20 mouse cellular contexts compared by ENCODE assay signal in the genomic region with DNA sequence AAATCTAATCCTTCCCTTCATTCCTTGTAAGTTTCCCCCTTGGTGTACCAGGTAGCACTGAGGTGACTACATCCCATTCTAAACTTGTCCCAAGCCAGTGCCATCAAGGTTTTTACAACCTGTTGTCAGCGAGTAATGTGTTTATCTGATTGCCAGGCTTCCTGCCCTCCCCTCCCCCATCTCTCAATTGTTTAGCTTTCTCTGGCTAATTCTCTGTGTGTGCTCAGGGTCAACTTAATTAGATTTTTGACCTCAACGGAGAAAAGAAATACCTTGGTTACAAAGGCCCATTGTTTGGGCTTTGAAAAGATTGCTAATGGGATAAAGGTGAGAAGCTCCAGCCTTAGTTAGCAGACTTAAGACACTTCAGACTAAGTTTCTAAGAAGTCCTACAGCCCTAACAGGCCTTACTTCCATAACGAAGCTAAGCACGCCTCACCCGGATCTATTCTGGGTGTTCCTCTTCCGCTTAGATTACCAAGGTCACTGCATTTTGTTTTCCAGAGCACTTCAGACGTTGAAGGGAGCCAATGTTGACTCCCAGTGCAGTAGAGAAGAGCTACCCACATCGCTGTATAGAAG.
DNase-seq lines count a peak whose midpoint lies in the region; ATAC-seq and TF ChIP-seq lines count a peak whose summit lies in the region.
"Had no signal": no experiment of that assay in that cellular context is flagged by ENCODE, and none has a peak within 500 bp of the region (broad histone marks: within the 10 kb centered on the region; RNA-seq: fewer than 3 reads in every experiment).

No protein-coding gene starts in this region.

- H3K27ac ChIP-seq in heart, embryonic 11.5 days (ENCODE audit: low read depth, low read length), result no peak overlapping the region
- no peak overlapping the region for H3K27ac ChIP-seq in kidney, postnatal 0 days
- H3K27ac ChIP-seq in heart, postnatal 0 days (ENCODE audit: low read depth), result 0 out of 2 replicates have a peak overlapping the region, but pooled peaks have one; percentile 18
- H3K27ac ChIP-seq: embryonic facial prominence, embryonic 12.5 days; forebrain, embryonic 15.5 days; limb, embryonic 15.5 days; liver, embryonic 15.5 days; macrophage; midbrain, embryonic 10.5 days had no signal

- no peak for ATAC-seq in heart, embryonic 11.5 days (replicated peaks; ENCODE audit: insufficient number of reproducible peaks, low FRiP score, low TSS enrichment)
- no peak for ATAC-seq in kidney, postnatal 0 days (replicated peaks; ENCODE audit: low FRiP score, low read depth)
- no peak for ATAC-seq in heart, postnatal 0 days (ENCODE audit: insufficient read depth, low read depth)
- ATAC-seq: forebrain, embryonic 15.5 days; Patski had no signal

- no peaks in the 10 kb centered on the region for H3K4me1 ChIP-seq in heart, embryonic 11.5 days (ENCODE audit: control insufficient read depth, insufficient read depth, low read length)
- no peaks in the 10 kb centered on the region for H3K4me1 ChIP-seq in kidney, postnatal 0 days (replicated peaks; ENCODE audit: insufficient read depth, low read length)
- no peaks in the 10 kb centered on the region for H3K4me1 ChIP-seq in heart, postnatal 0 days (ENCODE audit: control insufficient read depth, insufficient read depth)
- H3K4me1 ChIP-seq: embryonic facial prominence, embryonic 12.5 days; forebrain, embryonic 15.5 days; limb, embryonic 15.5 days; liver, embryonic 15.5 days had no signal

- no peaks in the 10 kb centered on the region; the same call in 1 of the 2 replicates for H3K9me3 ChIP-seq in heart, embryonic 11.5 days (replicated peaks; ENCODE audit: control insufficient read depth, low read length)
- H3K9me3 ChIP-seq in kidney, postnatal 0 days (replicated peaks; ENCODE audit: low read length), result peaks cover 5% of the 10 kb centered on the region
- peaks cover 7% of the 10 kb centered on the region; the same call in 1 of the 2 replicates for H3K9me3 ChIP-seq in heart, postnatal 0 days (replicated peaks; ENCODE audit: control insufficient read depth, low read length)
- H3K9me3 ChIP-seq: embryonic facial prominence, embryonic 12.5 days; forebrain, embryonic 15.5 days; limb, embryonic 15.5 days; liver, embryonic 15.5 days had no signal

- no peaks in the 10 kb centered on the region for H3K36me3 ChIP-seq in heart, embryonic 11.5 days (ENCODE audit: control insufficient read depth, insufficient read depth, low read length)
- H3K36me3 ChIP-seq in kidney, postnatal 0 days (ENCODE audit: insufficient read depth, low read length), result no peaks in the 10 kb centered on the region
- no peaks in the 10 kb centered on the region for H3K36me3 ChIP-seq in heart, postnatal 0 days (replicated peaks; ENCODE audit: control insufficient read depth, insufficient read depth, low read length)
- H3K36me3 ChIP-seq: embryonic facial prominence, embryonic 12.5 days; forebrain, embryonic 15.5 days; limb, embryonic 15.5 days; liver, embryonic 15.5 days; midbrain, embryonic 10.5 days had no signal

- peak; percentile 38; the same call in 1 of the 2 replicates for TF ChIP-seq EP300 in heart, postnatal 0 days (IDR thresholded peaks at IDR 0.05; ENCODE audit: low read depth)

- H3K4me2 ChIP-seq in heart, embryonic 11.5 days, result no peak overlapping the region
- H3K4me2 ChIP-seq in kidney, postnatal 0 days (ENCODE audit: low read length), result no peak overlapping the region
- no peak overlapping the region for H3K4me2 ChIP-seq in heart, postnatal 0 days (ENCODE audit: low read depth, low read length)
- H3K4me2 ChIP-seq: embryonic facial prominence, embryonic 12.5 days; forebrain, embryonic 15.5 days; limb, embryonic 15.5 days; liver, embryonic 15.5 days had no signal

- 0 out of 2 replicates have a peak, but pooled peaks have one; percentile 1 for TF ChIP-seq CTCF in kidney, postnatal 0 days (IDR thresholded peaks at IDR 0.05; ENCODE audit: low read depth)
- TF ChIP-seq CTCF in heart, postnatal 0 days (IDR thresholded peaks at IDR 0.05; ENCODE audit: low read depth), result no peak

- DNase-seq in heart, adult 18-20 months, result peak; percentile 7 to 30
- no peak for DNase-seq in kidney, postnatal 0 days (ENCODE audit: low spot score)
- DNase-seq in kidney, postnatal 10 days, result no peak
- DNase-seq in heart, postnatal 0 days (ENCODE audit: low spot score), result no peak
- no peak for DNase-seq in left cerebral cortex, adult 9 months (ENCODE audit: low spot score in 2 of 2)
- no peak for DNase-seq in ovary, adult 18-20 months (ENCODE audit: low spot score)
- DNase-seq: adrenal gland, postnatal 14 days; cerebellum, adult 11 months; cerebellum, postnatal 14 days; kidney, adult 18-20 months; right cerebral cortex, adult 18-20 months; thymus, postnatal 14 days had no signal

- no peak overlapping the region for H3K4me3 ChIP-seq in heart, embryonic 11.5 days (ENCODE audit: low read depth, low read length)
- H3K4me3 ChIP-seq in kidney, postnatal 0 days (replicated peaks; ENCODE audit: low read depth, low read length), result no peak overlapping the region
- H3K4me3 ChIP-seq in heart, postnatal 0 days (ENCODE audit: low read depth, low read length), result no peak overlapping the region
- H3K4me3 ChIP-seq: embryonic facial prominence, embryonic 12.5 days; forebrain, embryonic 15.5 days; limb, embryonic 15.5 days; liver, embryonic 15.5 days; midbrain, embryonic 10.5 days had no signal

- no peak overlapping the region for H3K9ac ChIP-seq in heart, embryonic 11.5 days (ENCODE audit: low read depth, low read length)
- no peak overlapping the region for H3K9ac ChIP-seq in kidney, postnatal 0 days (ENCODE audit: low read depth, low read length)
- H3K9ac ChIP-seq in heart, postnatal 0 days (replicated peaks; ENCODE audit: low read depth, low read length), result no peak overlapping the region
- H3K9ac ChIP-seq: embryonic facial prominence, embryonic 12.5 days; forebrain, embryonic 15.5 days; limb, embryonic 15.5 days; liver, embryonic 15.5 days had no signal

- H3K27me3 ChIP-seq in heart, embryonic 11.5 days (ENCODE audit: control insufficient read depth, insufficient read depth, low read length), result no peaks in the 10 kb centered on the region
- H3K27me3 ChIP-seq in kidney, postnatal 0 days (ENCODE audit: insufficient read depth, low read length), result no peaks in the 10 kb centered on the region
- no peaks in the 10 kb centered on the region for H3K27me3 ChIP-seq in heart, postnatal 0 days (ENCODE audit: control insufficient read depth, insufficient read depth, low read length)
- H3K27me3 ChIP-seq: embryonic facial prominence, embryonic 12.5 days; forebrain, embryonic 15.5 days; limb, embryonic 15.5 days; liver, embryonic 15.5 days; Patski had no signal

- 52% methylated on average over 8 of the region's 8 CpGs for WGBS in heart, embryonic 11.5 days (ENCODE audit: insufficient replicate concordance)
- WGBS in kidney, postnatal 0 days, result 62% methylated on average over 8 of the region's 8 CpGs
- WGBS in heart, postnatal 0 days, result 55% methylated on average over 8 of the region's 8 CpGs

Comparison
In these comparisons a context has a peak if more than half of its experiments do, and no peak if none do; other contexts are left out.
1. DNase-seq: peak in heart, adult 18-20 months (2 of 2); none in kidney, postnatal 0 days (single experiment), kidney, postnatal 10 days (single experiment), heart, postnatal 0 days (single experiment), left cerebral cortex, adult 9 months (0 of 2) and ovary, adult 18-20 months (single experiment).